Mouse (Mus musculus): ENCODE results near the gene Tceanc. TPM values are rescaled to one million over a fixed set of nuclear protein-coding genes. Genes with fewer than 3 reads are reported as not detected.

The Tceanc gene
- polyA plus RNA-seq, 1 experiment from 2014 or later = 7.6 TPM

DNA sequence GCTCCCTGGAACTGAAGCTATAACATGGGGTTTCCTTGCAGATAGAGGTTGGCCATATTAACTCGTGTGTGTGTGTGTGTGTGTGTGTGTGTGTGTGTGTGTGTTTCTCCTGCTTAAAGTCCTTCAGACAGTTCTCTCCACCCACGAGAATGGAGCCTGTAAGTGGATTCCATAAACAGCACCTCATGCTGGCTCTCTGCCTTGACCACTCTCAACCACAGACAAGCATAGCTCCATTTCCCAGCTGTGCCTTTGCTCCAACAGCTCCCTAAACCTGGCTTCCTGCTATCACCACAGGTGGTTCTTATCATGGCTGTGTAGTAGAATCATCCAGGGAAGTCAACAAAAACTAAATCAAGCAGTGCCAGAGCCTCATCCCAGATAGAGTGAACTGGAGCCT is 13.9 kb downstream of the Tceanc start:
- Histone ChIP-seq H3K27ac (ENCODE audit: low read length) (no peak overlapping the region), H3K9me3 (ENCODE audit: control insufficient read depth, low read length) (no peaks in the 10 kb centered on the region), H3K4me3 (ENCODE audit: low read length) (no peak overlapping the region), H3K9ac (ENCODE audit: low read length) (no peak overlapping the region), H3K4me1 (replicated peaks; ENCODE audit: control insufficient read depth, insufficient read depth, low read length) (no peaks in the 10 kb centered on the region), H3K4me2 (ENCODE audit: low read depth, low read length) (no peak overlapping the region), H3K27me3 (ENCODE audit: control insufficient read depth, insufficient read depth, low read depth, low read length) (no peaks in the 10 kb centered on the region; the same call in 1 of the 2 replicates), H3K36me3 (ENCODE audit: control insufficient read depth, insufficient read depth, low read length) (no peaks in the 10 kb centered on the region)
- 34% methylated on average over 2 of the region's 2 CpGs for whole genome bisulfite sequencing
- no peak for ATAC-seq (ENCODE audit: low read depth)

GRCm38 (mm10) chrX:166499496-166500190 is 18.7 kb downstream of the Tceanc start:
- H3K36me3 ChIP-seq (ENCODE audit: control insufficient read depth, insufficient read depth, low read length) = no peaks in the 10 kb centered on the region
- no peak overlapping the region for H3K4me2 ChIP-seq (ENCODE audit: low read depth, low read length)
- H3K4me3 ChIP-seq (ENCODE audit: low read length) = no peak overlapping the region
- ATAC-seq (ENCODE audit: low read depth) = no peak
- no peaks in the 10 kb centered on the region for H3K4me1 ChIP-seq (replicated peaks; ENCODE audit: control insufficient read depth, insufficient read depth, low read length)
- no peaks in the 10 kb centered on the region for H3K9me3 ChIP-seq (ENCODE audit: control insufficient read depth, low read length)
- H3K27ac ChIP-seq (ENCODE audit: low read length) = no peak overlapping the region
- H3K9ac ChIP-seq (ENCODE audit: low read length) = no peak overlapping the region
- no peaks in the 10 kb centered on the region; the same call in 1 of the 2 replicates for H3K27me3 ChIP-seq (ENCODE audit: control insufficient read depth, insufficient read depth, low read depth, low read length)
- WGBS = 66% methylated on average over 1 of the region's 1 CpGs

GRCm38 (mm10) chrX:166497771-166498170 is 20.6 kb downstream of the Tceanc start:
- H3K27me3 ChIP-seq (ENCODE audit: control insufficient read depth, insufficient read depth, low read depth, low read length) = no peaks in the 10 kb centered on the region; the same call in 1 of the 2 replicates
- H3K4me2 ChIP-seq (ENCODE audit: low read depth, low read length) = no peak overlapping the region
- H3K4me1 ChIP-seq (replicated peaks; ENCODE audit: control insufficient read depth, insufficient read depth, low read length) = no peaks in the 10 kb centered on the region
- 67% methylated on average over 4 of the region's 4 CpGs for WGBS
- H3K4me3 ChIP-seq (ENCODE audit: low read length) = no peak overlapping the region
- H3K9ac ChIP-seq (ENCODE audit: low read length) = no peak overlapping the region
- no peak for ATAC-seq (ENCODE audit: low read depth)
- H3K9me3 ChIP-seq (ENCODE audit: control insufficient read depth, low read length) = no peaks in the 10 kb centered on the region
- no peaks in the 10 kb centered on the region for H3K36me3 ChIP-seq (ENCODE audit: control insufficient read depth, insufficient read depth, low read length)
- H3K27ac ChIP-seq (ENCODE audit: low read length) = no peak overlapping the region

- 98% methylated on average over 2 of the region's 2 CpGs for WGBS
- no peaks in the 10 kb centered on the region for H3K9me3 ChIP-seq (ENCODE audit: control insufficient read depth, low read length)
- no peaks in the 10 kb centered on the region for H3K4me1 ChIP-seq (replicated peaks; ENCODE audit: control insufficient read depth, insufficient read depth, low read length)
- H3K27ac ChIP-seq (ENCODE audit: low read length) = no peak overlapping the region
- no peak for ATAC-seq (ENCODE audit: low read depth)
- H3K4me2 ChIP-seq (ENCODE audit: low read depth, low read length) = no peak overlapping the region
- no peak overlapping the region for H3K4me3 ChIP-seq (ENCODE audit: low read length)
- no peaks in the 10 kb centered on the region for H3K27me3 ChIP-seq (ENCODE audit: control insufficient read depth, insufficient read depth, low read depth, low read length)
- no peaks in the 10 kb centered on the region for H3K36me3 ChIP-seq (ENCODE audit: control insufficient read depth, insufficient read depth, low read length)
- H3K9ac ChIP-seq (ENCODE audit: low read length) = no peak overlapping the region
These were observed 23.3 kb downstream of the Tceanc start for GRCm38 (mm10) chrX:166495052-166495451.

GRCm38 (mm10) chrX:166479365-166479983 is 38.9 kb downstream of the Tceanc start, which contains the start of gene Rab9:
Rab9 (minus strand) TSS chrX:166479867.
- Histone ChIP-seq H3K9me3 (ENCODE audit: control insufficient read depth, low read length) (no peaks in the 10 kb centered on the region; the same call in 1 of the 2 replicates), H3K4me2 (ENCODE audit: low read depth, low read length) (peak within 1 kb of the TSS; percentile 65), H3K27ac (ENCODE audit: low read length) (peak within 1 kb of the TSS; percentile 81), H3K36me3 (ENCODE audit: control insufficient read depth, insufficient read depth, low read length) (no peaks in the 10 kb centered on the region; the same call in 1 of the 2 replicates), H3K27me3 (ENCODE audit: control insufficient read depth, insufficient read depth, low read depth, low read length) (no peaks in the 10 kb centered on the region), H3K9ac (ENCODE audit: low read length) (peak within 1 kb of the TSS; percentile 85), H3K4me1 (replicated peaks; ENCODE audit: control insufficient read depth, insufficient read depth, low read length) (no peaks in the 10 kb centered on the region), H3K4me3 (ENCODE audit: low read length) (peak within 1 kb of the TSS; percentile 68)
- WGBS = 18% methylated on average over 41 of the region's 41 CpGs
- ATAC-seq (ENCODE audit: low read depth) = peak; percentile 99

DNA sequence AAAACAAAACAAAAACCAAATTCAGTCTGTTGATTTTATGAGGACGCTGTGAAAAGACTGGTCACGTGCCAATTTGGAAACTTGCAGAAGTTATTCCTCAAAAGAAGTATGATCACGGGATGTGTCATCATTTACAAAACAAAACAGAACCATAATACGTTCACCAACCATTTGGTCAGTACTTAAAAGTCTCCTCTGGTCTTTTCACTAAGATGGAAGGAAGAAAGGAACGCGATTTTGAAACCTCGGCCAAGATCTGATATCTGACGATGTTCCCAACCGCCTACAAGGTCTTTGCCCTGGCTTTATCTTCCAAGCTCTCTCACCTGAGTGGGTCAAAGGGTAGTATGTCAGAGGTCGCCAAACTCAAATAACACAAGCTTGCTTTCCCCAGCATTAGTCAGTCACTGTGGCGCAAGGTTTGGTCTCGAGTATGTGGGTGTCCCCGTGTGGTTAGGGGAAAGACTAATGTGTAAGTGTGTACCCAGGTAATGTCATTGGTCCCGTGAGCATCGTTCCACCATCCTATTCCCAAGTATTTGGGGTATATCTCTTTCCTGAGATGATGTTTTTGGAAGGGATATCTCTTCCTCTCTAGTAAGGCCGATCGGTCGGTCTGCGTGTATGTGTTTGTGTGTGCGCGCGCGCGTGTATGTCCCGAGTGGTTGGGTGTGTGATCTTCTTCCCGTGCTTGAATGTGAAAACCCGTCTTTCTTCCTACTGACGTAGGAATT is 39.6 kb downstream of the Tceanc start:
- 16% methylated on average over 28 of the region's 28 CpGs for WGBS
- H3K4me3 ChIP-seq (ENCODE audit: low read length) = peak overlapping the region; percentile 68
- H3K4me2 ChIP-seq (ENCODE audit: low read depth, low read length) = peak overlapping the region; percentile 65
- no peaks in the 10 kb centered on the region; the same call in 1 of the 2 replicates for H3K9me3 ChIP-seq (ENCODE audit: control insufficient read depth, low read length)
- peak overlapping the region; percentile 85 for H3K9ac ChIP-seq (ENCODE audit: low read length)
- H3K27ac ChIP-seq (ENCODE audit: low read length) = peak overlapping the region; percentile 81
- peak; percentile 5 for ATAC-seq (ENCODE audit: low read depth)
- no peaks in the 10 kb centered on the region for H3K4me1 ChIP-seq (replicated peaks; ENCODE audit: control insufficient read depth, insufficient read depth, low read length)
- no peaks in the 10 kb centered on the region for H3K27me3 ChIP-seq (ENCODE audit: control insufficient read depth, insufficient read depth, low read depth, low read length)
- H3K36me3 ChIP-seq (ENCODE audit: control insufficient read depth, insufficient read depth, low read length) = no peaks in the 10 kb centered on the region; the same call in 1 of the 2 replicates

DNA sequence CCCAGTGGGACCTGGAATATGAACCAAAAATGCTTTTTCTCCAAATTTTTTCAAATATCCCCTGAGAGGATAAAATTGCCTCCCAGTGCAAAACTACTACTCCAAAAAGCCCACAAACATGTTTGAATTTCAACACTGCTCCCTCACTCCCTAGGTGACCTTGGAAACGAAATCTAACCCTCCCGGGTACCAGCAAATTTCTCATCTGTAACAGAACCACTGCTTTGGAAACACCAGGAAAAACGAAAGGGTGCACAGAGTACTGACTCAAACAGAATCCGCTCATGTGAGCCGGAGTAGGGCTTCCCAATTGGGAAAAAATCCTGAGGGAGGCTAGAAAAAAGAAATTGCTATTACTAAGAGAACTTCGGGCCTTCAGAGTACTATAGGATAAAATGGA is 41.0 kb downstream of the Tceanc start:
- H3K9me3 ChIP-seq (ENCODE audit: control insufficient read depth, low read length) = no peaks in the 10 kb centered on the region; the same call in 1 of the 2 replicates
- no peaks in the 10 kb centered on the region; the same call in 1 of the 2 replicates for H3K36me3 ChIP-seq (ENCODE audit: control insufficient read depth, insufficient read depth, low read length)
- no peak for ATAC-seq (ENCODE audit: low read depth)
- H3K27me3 ChIP-seq (ENCODE audit: control insufficient read depth, insufficient read depth, low read depth, low read length) = no peaks in the 10 kb centered on the region
- peak overlapping the region; percentile 65 for H3K4me2 ChIP-seq (ENCODE audit: low read depth, low read length)
- 0 out of 2 replicates have a peak overlapping the region, but pooled peaks have one; percentile 20 for H3K9ac ChIP-seq (ENCODE audit: low read length)
- no peaks in the 10 kb centered on the region for H3K4me1 ChIP-seq (replicated peaks; ENCODE audit: control insufficient read depth, insufficient read depth, low read length)
- H3K27ac ChIP-seq (ENCODE audit: low read length) = no peak overlapping the region
- WGBS = 52% methylated on average over 6 of the region's 6 CpGs
- H3K4me3 ChIP-seq (ENCODE audit: low read length) = peak overlapping the region; percentile 68

DNA sequence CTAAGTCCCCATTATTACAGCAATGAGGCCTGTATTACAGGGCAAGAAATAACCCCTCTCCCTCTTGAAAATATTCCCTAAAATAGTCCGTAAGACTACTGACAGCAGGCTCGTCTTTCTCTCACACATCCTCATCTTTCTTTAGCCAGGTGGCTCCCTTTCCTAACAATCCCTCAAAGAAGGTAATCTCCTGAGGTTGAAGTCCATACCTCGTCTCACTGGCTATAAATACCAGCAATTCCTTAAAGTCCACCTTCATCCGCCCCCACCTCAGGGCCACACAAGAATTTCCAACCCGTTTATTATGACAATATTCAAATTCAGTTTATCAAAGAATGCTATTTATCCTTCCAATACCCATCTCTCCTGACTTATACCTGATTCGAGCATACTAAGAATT is 45.8 kb downstream of the Tceanc start:
- Histone ChIP-seq H3K4me3 (ENCODE audit: low read length) (no peak overlapping the region), H3K9me3 (ENCODE audit: control insufficient read depth, low read length) (no peaks in the 10 kb centered on the region), H3K36me3 (ENCODE audit: control insufficient read depth, insufficient read depth, low read length) (no peaks in the 10 kb centered on the region; the same call in 1 of the 2 replicates), H3K4me1 (replicated peaks; ENCODE audit: control insufficient read depth, insufficient read depth, low read length) (no peaks in the 10 kb centered on the region), H3K4me2 (ENCODE audit: low read depth, low read length) (no peak overlapping the region), H3K9ac (ENCODE audit: low read length) (no peak overlapping the region), H3K27ac (ENCODE audit: low read length) (no peak overlapping the region), H3K27me3 (ENCODE audit: control insufficient read depth, insufficient read depth, low read depth, low read length) (no peaks in the 10 kb centered on the region; the same call in 1 of the 2 replicates)
- 69% methylated on average over 6 of the region's 6 CpGs for WGBS
- no peak for ATAC-seq (ENCODE audit: low read depth)

DNA sequence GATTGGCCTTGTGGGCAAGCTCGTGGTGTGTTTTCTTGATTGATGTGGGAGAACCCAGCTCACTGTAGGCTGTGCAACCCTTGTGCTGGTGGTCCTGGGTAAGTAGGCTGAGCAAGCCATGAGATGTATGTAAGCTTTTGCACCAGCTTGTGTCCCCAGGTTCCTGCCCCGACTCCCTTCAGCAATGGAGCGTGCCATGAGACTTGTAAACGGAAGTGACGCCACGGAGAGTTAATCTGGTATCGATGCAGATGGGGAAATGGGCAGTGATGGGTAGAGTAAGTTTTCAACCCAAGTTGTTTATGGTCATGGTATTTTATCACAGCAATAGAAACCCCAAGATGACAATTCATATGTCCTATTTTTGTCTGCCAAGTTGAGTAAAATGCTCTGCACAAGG is 50.0 kb downstream of the Tceanc start:
- H3K4me1 ChIP-seq (replicated peaks; ENCODE audit: control insufficient read depth, insufficient read depth, low read length) = no peaks in the 10 kb centered on the region
- 96% methylated on average over 7 of the region's 7 CpGs for WGBS
- no peak overlapping the region for H3K4me2 ChIP-seq (ENCODE audit: low read depth, low read length)
- H3K27ac ChIP-seq (ENCODE audit: low read length) = no peak overlapping the region
- H3K36me3 ChIP-seq (ENCODE audit: control insufficient read depth, insufficient read depth, low read length) = no peaks in the 10 kb centered on the region
- ATAC-seq (ENCODE audit: low read depth) = no peak
- no peak overlapping the region for H3K9ac ChIP-seq (ENCODE audit: low read length)
- H3K27me3 ChIP-seq (ENCODE audit: control insufficient read depth, insufficient read depth, low read depth, low read length) = no peaks in the 10 kb centered on the region; the same call in 1 of the 2 replicates
- H3K9me3 ChIP-seq (ENCODE audit: control insufficient read depth, low read length) = no peaks in the 10 kb centered on the region
- H3K4me3 ChIP-seq (ENCODE audit: low read length) = no peak overlapping the region

Measured in lung, embryonic 16.5 days (tissue).